Mouse (Mus musculus) liver, embryonic 14.5 days (tissue): ENCODE results near the gene Prokr2.
"Not testable (repeated sequence)": the region's sequence is repeated elsewhere in the genome, so short reads cannot be mapped to it uniquely, and the experiment has no call there.

Source experiments
- CTCF ChIP-seq: IDR thresholded peaks from 2 replicates; pipeline ENCODE4 v1.5.1; 2016; ENCODE audit warnings: antibody characterized with exemption, low read depth, control low read depth
- EP300 ChIP-seq: IDR thresholded peaks from 2 replicates; pipeline ENCODE4 v1.6.1; 2016; ENCODE audit warnings: antibody characterized with exemption, low read depth

GRCm38 (mm10) chr2:132289213-132289612 is 96.0 kb downstream of the Prokr2 start:
- not testable (repeated sequence) for TF ChIP-seq EP300, CTCF
